Mouse (Mus musculus): ENCODE results near the gene Ccdc125.

DNA sequence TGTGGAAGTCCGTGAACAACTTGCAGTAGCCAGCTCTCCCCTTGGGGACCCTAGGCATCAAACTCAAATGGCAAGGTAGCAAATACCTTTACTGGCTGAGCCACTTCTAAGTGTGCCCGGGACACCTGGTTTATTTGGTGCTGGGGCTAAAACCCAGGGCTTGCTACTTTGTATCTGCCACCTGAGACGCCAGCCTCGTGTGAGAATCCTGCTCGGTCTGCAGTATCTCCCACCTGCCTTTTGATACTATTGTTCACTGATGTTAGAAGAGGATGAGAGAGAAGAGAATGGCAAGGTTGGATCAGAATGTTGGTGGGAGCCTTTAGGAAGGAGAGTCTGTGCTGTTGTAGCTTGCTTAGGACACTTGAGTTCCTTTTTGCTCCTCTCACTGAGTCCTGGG lies 11.4 kb upstream of the Ccdc125 start:
- TF ChIP-seq POLR2A (IDR thresholded peaks at IDR 0.05; ENCODE audit: insufficient read length, low read depth) (no peak), USF1 (IDR thresholded peaks at IDR 0.05; ENCODE audit: low read depth) (no peak), POLR2AphosphoS2 (IDR thresholded peaks at IDR 0.05; ENCODE audit: insufficient read length, low read depth) (no peak), TCF3 (IDR thresholded peaks at IDR 0.05; ENCODE audit: insufficient read length, low read depth) (no peak), MAX (IDR thresholded peaks at IDR 0.05; ENCODE audit: low read depth) (no peak), REST (IDR thresholded peaks at IDR 0.05; ENCODE audit: insufficient read depth, insufficient read length) (no peak), E2F4 (IDR thresholded peaks at IDR 0.05; ENCODE audit: insufficient read depth) (no peak), CEBPB (IDR thresholded peaks at IDR 0.05; ENCODE audit: insufficient read depth, poor library complexity, severe bottlenecking) (no peak)
